Mouse (Mus musculus) embryonic fibroblast, embryonic 13.5 days (primary cell): ENCODE data around the gene Tmprss7.

ENCODE experiments used
- CTCF ChIP-seq: IDR thresholded peaks from 2 replicates; pipeline ENCODE4 v1.5.1; 2011; ENCODE audit warnings: mild to moderate bottlenecking, control low read depth, low read length, moderate library complexity, borderline replicate concordance; ENCODE audit not compliant: insufficient read depth
- POLR2A ChIP-seq: IDR thresholded peaks from 2 replicates; pipeline ENCODE4 v1.6.1; 2011; ENCODE audit warnings: low read depth, mild to moderate bottlenecking, control low read depth, low read length, moderate library complexity

DNA sequence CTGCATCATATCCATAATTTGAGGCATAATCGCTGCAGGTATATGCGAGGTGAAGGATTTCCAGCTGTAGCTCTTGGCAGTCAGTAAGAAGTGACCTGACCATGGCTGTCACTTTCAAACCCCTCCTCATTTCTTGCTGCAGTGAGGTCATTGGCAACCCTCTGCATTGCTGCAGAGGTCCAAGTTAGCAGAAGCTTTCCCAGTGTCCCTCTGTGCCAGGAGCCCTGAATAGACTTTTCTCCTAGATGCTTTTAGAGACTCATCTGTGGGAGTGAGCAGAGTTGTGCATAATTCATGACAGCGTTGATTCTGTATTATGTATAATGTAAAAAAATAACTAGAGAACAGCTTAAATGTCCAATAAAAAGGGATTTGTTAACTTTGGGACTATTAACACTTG is 8.2 kb downstream of the Tmprss7 start:
- no peak for TF ChIP-seq POLR2A
- no peak for TF ChIP-seq CTCF
